Mouse (Mus musculus) megakaryocyte, embryonic 14.5 days (primary cell): ENCODE measurements around the gene Fsd1l.

Experiments
- FLI1 ChIP-seq: IDR thresholded peaks from 2 replicates; pipeline ENCODE4 v1.6.1; 2012; ENCODE audit warnings: low read length, inconsistent platforms, mixed read lengths
- GATA1 ChIP-seq: IDR thresholded peaks from 3 replicates; pipeline ENCODE4 v1.6.1; 2012; ENCODE audit warnings: mixed read lengths, low read length, inconsistent platforms, borderline replicate concordance

GRCm38 (mm10) chr4:53614576-53615225, 16.6 kb upstream of the Fsd1l start:
- TF ChIP-seq GATA1: no peak
- no peak for TF ChIP-seq FLI1
